Mouse (Mus musculus) ES-Bruce4 (cell line): ENCODE results near the gene Palm3.
A peak's percentile ranks its signal among the peaks of the same experiment; 100 is the strongest.

Experiments used
- CTCF ChIP-seq: IDR thresholded peaks from one replicate; pipeline ENCODE4 v1.8.1; 2011; ENCODE audit warnings: low read depth, low read length
- POLR2A ChIP-seq: IDR thresholded peaks from one replicate; pipeline ENCODE4 v1.8.1; 2011; ENCODE audit warnings: low read length; ENCODE audit not compliant: insufficient read depth

DNA sequence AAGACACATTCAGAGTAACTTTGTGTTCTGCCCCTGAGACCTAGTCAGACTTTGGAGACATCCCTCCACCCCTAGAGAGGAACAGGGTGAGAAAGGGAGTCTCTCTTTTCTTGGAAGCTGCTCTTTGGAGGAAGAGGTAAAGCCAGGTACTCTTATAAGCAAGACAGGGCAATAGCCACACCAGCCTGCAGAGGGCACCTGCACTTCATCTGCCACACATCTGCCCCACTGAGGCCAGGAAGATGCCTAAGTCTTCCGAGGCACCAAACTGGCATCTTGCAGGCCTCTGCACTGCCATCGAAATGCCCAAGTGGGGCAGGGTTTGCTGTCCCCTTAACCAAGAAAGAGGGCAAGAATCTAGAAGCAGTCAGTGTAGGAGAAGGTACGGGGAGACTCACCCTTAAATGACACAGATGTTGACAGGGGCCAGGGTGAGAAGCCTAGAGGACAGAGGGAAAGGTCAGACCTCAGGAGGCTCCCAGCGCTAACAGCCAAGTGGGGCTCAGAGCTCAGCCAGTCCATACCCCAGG, 45.1 kb upstream of the Palm3 start:
- TF ChIP-seq CTCF (peak; percentile 36), POLR2A (no peak)
